Mouse (Mus musculus): Measurements from ENCODE around the gene Alcam. TPM values are rescaled to one million over a fixed set of nuclear protein-coding genes. Genes with fewer than 3 reads are reported as not detected.
A peak's percentile ranks its signal among the peaks of the same experiment; 100 is the strongest.

Alcam gene
- polyA plus RNA-seq, 1 experiment from 2014 or later, result 17.9 TPM

DNA sequence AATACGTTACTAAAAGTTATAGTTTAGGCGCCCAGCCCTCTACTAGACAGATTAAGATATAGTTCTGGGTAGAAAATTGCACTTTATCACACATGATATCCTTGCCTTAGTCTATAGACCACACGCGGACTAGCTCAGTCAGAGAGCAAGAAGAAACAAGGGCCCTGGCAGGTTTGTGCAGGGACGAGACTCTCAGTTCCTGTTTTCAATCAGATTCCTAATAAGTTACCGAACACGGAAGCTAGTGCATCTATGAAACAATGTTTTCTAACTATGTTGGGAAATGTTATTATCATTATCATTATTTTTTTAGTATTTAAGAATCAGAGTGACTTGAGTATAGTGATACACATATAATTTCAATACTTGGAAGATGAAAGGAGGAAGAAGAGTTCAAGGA lies 152.1 kb downstream of the Alcam start:
- WGBS, result 91% methylated on average over 7 of the region's 7 CpGs
- no peak overlapping the region for H3K9ac ChIP-seq (replicated peaks)

GRCm38 (mm10) chr16:52296376-52296775 lies 157.5 kb downstream of the Alcam start:
- Histone ChIP-seq H3K36me3 (no peaks in the 10 kb centered on the region), H3K4me2 (no peak overlapping the region), H3K27ac (no peak overlapping the region), H3K9me3 (no peaks in the 10 kb centered on the region), H3K4me1 (replicated peaks) (no peaks in the 10 kb centered on the region), H3K9ac (replicated peaks) (no peak overlapping the region), H3K27me3 (no peaks in the 10 kb centered on the region), H3K4me3 (replicated peaks) (no peak overlapping the region)
- WGBS, result 56% methylated on average over 1 of the region's 1 CpGs
- no peak for ATAC-seq (ENCODE audit: insufficient number of reproducible peaks, insufficient read depth, low FRiP score, low TSS enrichment, low read depth)

More for the DNA sequence above, 152.1 kb downstream of the Alcam start:
- H3K9me3 ChIP-seq, result no peaks in the 10 kb centered on the region
- ATAC-seq (ENCODE audit: insufficient number of reproducible peaks, insufficient read depth, low FRiP score, low TSS enrichment, low read depth), result no peak
- H3K4me1 ChIP-seq (replicated peaks), result no peaks in the 10 kb centered on the region
- no peaks in the 10 kb centered on the region for H3K27me3 ChIP-seq
- no peak overlapping the region for H3K4me2 ChIP-seq
- no peak overlapping the region for H3K27ac ChIP-seq
- H3K4me3 ChIP-seq (replicated peaks), result no peak overlapping the region
- H3K36me3 ChIP-seq, result peaks cover 4% of the 10 kb centered on the region; the same call in 1 of the 2 replicates

GRCm38 (mm10) chr16:52295535-52295934 lies 158.3 kb downstream of the Alcam start:
- no peaks in the 10 kb centered on the region for H3K9me3 ChIP-seq
- H3K4me2 ChIP-seq, result no peak overlapping the region
- H3K36me3 ChIP-seq, result no peaks in the 10 kb centered on the region; the same call in 1 of the 2 replicates
- no peak for ATAC-seq (ENCODE audit: insufficient number of reproducible peaks, insufficient read depth, low FRiP score, low TSS enrichment, low read depth)
- H3K27ac ChIP-seq, result no peak overlapping the region
- H3K4me3 ChIP-seq (replicated peaks), result no peak overlapping the region
- no peaks in the 10 kb centered on the region for H3K4me1 ChIP-seq (replicated peaks)
- no peaks in the 10 kb centered on the region for H3K27me3 ChIP-seq
- H3K9ac ChIP-seq (replicated peaks), result no peak overlapping the region

DNA sequence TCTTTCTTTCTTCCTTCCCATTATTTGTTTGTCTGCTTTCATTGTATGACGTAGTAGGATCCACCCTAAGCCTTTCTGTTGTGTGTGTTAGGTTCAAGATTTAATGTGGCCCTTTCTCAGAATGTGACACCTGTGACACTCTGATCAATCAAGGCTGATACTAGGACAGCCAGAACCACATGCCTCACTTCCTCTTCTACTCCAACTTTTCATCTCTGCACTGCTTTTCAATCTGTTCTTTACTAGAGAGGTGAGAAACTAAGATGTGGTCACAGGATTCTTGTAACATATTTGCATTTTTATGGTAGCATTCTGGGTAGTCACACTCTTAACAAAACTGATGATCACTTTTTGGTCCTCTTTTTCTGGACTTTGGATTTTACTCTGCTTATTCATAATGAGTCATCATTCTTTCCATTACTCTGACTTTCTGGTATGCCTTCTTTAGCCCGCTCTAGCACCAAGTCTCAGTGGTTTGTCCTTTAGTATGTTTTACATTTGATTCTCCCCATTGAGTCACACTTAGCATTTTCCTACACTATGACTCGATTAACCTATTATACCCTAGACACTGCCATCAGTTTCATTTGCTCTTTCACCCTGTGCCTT lies 161.3 kb downstream of the Alcam start:
- WGBS, result 86% methylated on average over 3 of the region's 3 CpGs
- H3K4me2 ChIP-seq, result no peak overlapping the region
- H3K9ac ChIP-seq (replicated peaks), result no peak overlapping the region
- no peaks in the 10 kb centered on the region for H3K27me3 ChIP-seq
- no peaks in the 10 kb centered on the region for H3K9me3 ChIP-seq
- H3K36me3 ChIP-seq, result peaks cover 4% of the 10 kb centered on the region; the same call in 1 of the 2 replicates
- no peak overlapping the region for H3K4me3 ChIP-seq (replicated peaks)
- H3K27ac ChIP-seq, result no peak overlapping the region
- no peaks in the 10 kb centered on the region for H3K4me1 ChIP-seq (replicated peaks)
- ATAC-seq (ENCODE audit: insufficient number of reproducible peaks, insufficient read depth, low FRiP score, low TSS enrichment, low read depth), result no peak

- no peaks in the 10 kb centered on the region for H3K27me3 ChIP-seq
These were observed 173.7 kb downstream of the Alcam start for GRCm38 (mm10) chr16:52280186-52280585.

GRCm38 (mm10) chr16:52265066-52265465 lies 188.8 kb downstream of the Alcam start:
- H3K27me3 ChIP-seq, result no peaks in the 10 kb centered on the region
- no peak overlapping the region for H3K9ac ChIP-seq (replicated peaks)
- no peaks in the 10 kb centered on the region for H3K36me3 ChIP-seq
- no peak overlapping the region for H3K4me2 ChIP-seq
- WGBS, result 90% methylated on average over 4 of the region's 4 CpGs
- ATAC-seq (ENCODE audit: insufficient number of reproducible peaks, insufficient read depth, low FRiP score, low TSS enrichment, low read depth), result no peak
- H3K9me3 ChIP-seq, result no peaks in the 10 kb centered on the region
- no peak overlapping the region for H3K4me3 ChIP-seq (replicated peaks)
- no peak overlapping the region for H3K27ac ChIP-seq
- no peaks in the 10 kb centered on the region for H3K4me1 ChIP-seq (replicated peaks)

More at GRCm38 (mm10) chr16:52280186-52280585, 173.7 kb downstream of the Alcam start:
- peaks cover 4% of the 10 kb centered on the region; the same call in 1 of the 2 replicates for H3K36me3 ChIP-seq
- H3K27ac ChIP-seq, result no peak overlapping the region
- no peak overlapping the region for H3K4me3 ChIP-seq (replicated peaks)
- H3K4me2 ChIP-seq, result no peak overlapping the region
- no peaks in the 10 kb centered on the region for H3K4me1 ChIP-seq (replicated peaks)
- no peaks in the 10 kb centered on the region for H3K9me3 ChIP-seq
- no peak overlapping the region for H3K9ac ChIP-seq (replicated peaks)
- ATAC-seq (ENCODE audit: insufficient number of reproducible peaks, insufficient read depth, low FRiP score, low TSS enrichment, low read depth), result no peak
- WGBS, result 59% methylated on average over 2 of the region's 2 CpGs

GRCm38 (mm10) chr16:52263751-52264150 lies 190.1 kb downstream of the Alcam start:
- ATAC-seq (ENCODE audit: insufficient number of reproducible peaks, insufficient read depth, low FRiP score, low TSS enrichment, low read depth), result no peak
- H3K27ac ChIP-seq, result no peak overlapping the region

DNA sequence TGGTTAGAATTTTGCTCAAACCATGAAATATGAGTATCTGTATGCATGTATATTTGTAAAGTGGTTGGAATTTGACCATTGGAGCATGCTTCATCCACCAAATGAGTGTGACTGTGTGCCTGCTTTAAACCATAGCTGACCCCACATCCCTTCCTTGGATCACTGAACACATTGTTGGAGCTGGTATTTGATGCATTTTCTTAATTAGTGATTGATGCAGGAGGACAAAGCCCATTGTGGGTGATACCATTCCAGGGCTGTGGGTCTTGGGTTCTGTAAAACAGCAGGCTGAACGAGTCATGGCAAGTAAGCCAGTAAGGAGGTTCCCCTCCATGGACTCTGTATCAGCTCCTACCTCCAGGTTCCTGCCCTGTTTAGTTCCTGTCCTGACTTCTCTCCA lies 191.3 kb downstream of the Alcam start:
- Histone ChIP-seq H3K4me1 (replicated peaks) (no peaks in the 10 kb centered on the region), H3K36me3 (no peaks in the 10 kb centered on the region), H3K4me2 (no peak overlapping the region), H3K4me3 (replicated peaks) (no peak overlapping the region), H3K27me3 (no peaks in the 10 kb centered on the region), H3K9me3 (no peaks in the 10 kb centered on the region), H3K9ac (replicated peaks) (no peak overlapping the region), H3K27ac (no peak overlapping the region)
- ATAC-seq (ENCODE audit: insufficient number of reproducible peaks, insufficient read depth, low FRiP score, low TSS enrichment, low read depth), result no peak
- WGBS, result 68% methylated on average over 1 of the region's 1 CpGs

More at GRCm38 (mm10) chr16:52263751-52264150, 190.1 kb downstream of the Alcam start:
- H3K27me3 ChIP-seq, result no peaks in the 10 kb centered on the region
- no peaks in the 10 kb centered on the region for H3K9me3 ChIP-seq
- H3K4me3 ChIP-seq (replicated peaks), result no peak overlapping the region
- H3K36me3 ChIP-seq, result no peaks in the 10 kb centered on the region
- H3K9ac ChIP-seq (replicated peaks), result no peak overlapping the region
- H3K4me1 ChIP-seq (replicated peaks), result no peaks in the 10 kb centered on the region
- no peak overlapping the region for H3K4me2 ChIP-seq

- Histone ChIP-seq H3K27ac (no peak overlapping the region), H3K9ac (replicated peaks) (no peak overlapping the region), H3K4me2 (no peak overlapping the region), H3K36me3 (no peaks in the 10 kb centered on the region), H3K4me1 (replicated peaks) (no peaks in the 10 kb centered on the region), H3K27me3 (no peaks in the 10 kb centered on the region), H3K4me3 (replicated peaks) (no peak overlapping the region), H3K9me3 (no peaks in the 10 kb centered on the region)
- ATAC-seq (ENCODE audit: insufficient number of reproducible peaks, insufficient read depth, low FRiP score, low TSS enrichment, low read depth), result no peak
- 87% methylated on average over 1 of the region's 1 CpGs for WGBS
These were observed 192.1 kb downstream of the Alcam start for GRCm38 (mm10) chr16:52261755-52262154.

- no peak for ATAC-seq (ENCODE audit: insufficient number of reproducible peaks, insufficient read depth, low FRiP score, low TSS enrichment, low read depth)
- Histone ChIP-seq H3K9me3 (peaks cover 8% of the 10 kb centered on the region; the same call in 1 of the 2 replicates), H3K27me3 (no peaks in the 10 kb centered on the region), H3K27ac (no peak overlapping the region), H3K4me3 (replicated peaks) (no peak overlapping the region), H3K4me1 (replicated peaks) (no peaks in the 10 kb centered on the region), H3K36me3 (0 out of 2 replicates have a peak, but pooled peaks cover 7% of the 10 kb centered on the region), H3K4me2 (no peak overlapping the region), H3K9ac (replicated peaks) (no peak overlapping the region)
- WGBS, result 90% methylated on average over 4 of the region's 4 CpGs
These were observed 202.9 kb downstream of the Alcam start for GRCm38 (mm10) chr16:52250935-52251334.

DNA sequence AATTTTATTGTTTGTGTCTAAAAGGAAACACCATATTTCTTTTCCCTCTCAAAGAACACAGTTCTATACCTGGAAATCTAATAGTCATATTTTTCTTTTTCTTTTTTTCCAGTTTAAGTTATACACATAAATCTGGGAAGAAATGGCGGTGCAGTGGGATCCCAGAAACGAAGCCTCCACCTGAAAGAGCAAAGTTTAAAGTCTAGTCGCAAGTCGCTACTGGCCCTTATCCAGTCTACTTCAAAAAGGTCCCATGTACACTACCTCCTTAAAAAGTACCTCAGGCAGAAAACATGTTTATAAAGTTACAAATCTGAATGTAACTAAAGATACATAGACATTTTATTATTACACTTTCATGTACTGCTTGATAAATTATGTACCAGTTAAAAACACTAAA lies 203.7 kb downstream of the Alcam start:
- ATAC-seq (ENCODE audit: insufficient number of reproducible peaks, insufficient read depth, low FRiP score, low TSS enrichment, low read depth), result no peak
- Histone ChIP-seq H3K27me3 (no peaks in the 10 kb centered on the region), H3K36me3 (0 out of 2 replicates have a peak, but pooled peaks cover 7% of the 10 kb centered on the region), H3K4me2 (no peak overlapping the region), H3K9me3 (0 out of 2 replicates have a peak, but pooled peaks cover 2% of the 10 kb centered on the region), H3K4me3 (replicated peaks) (no peak overlapping the region), H3K9ac (replicated peaks) (no peak overlapping the region), H3K27ac (no peak overlapping the region), H3K4me1 (replicated peaks) (no peaks in the 10 kb centered on the region)
- 91% methylated on average over 4 of the region's 4 CpGs for WGBS

GRCm38 (mm10) chr16:52243421-52243973 lies 210.4 kb downstream of the Alcam start:
- Histone ChIP-seq H3K4me3 (replicated peaks) (no peak overlapping the region), H3K9me3 (no peaks in the 10 kb centered on the region), H3K27ac (no peak overlapping the region), H3K36me3 (no peaks in the 10 kb centered on the region), H3K4me2 (no peak overlapping the region), H3K4me1 (replicated peaks) (peaks cover 8% of the 10 kb centered on the region), H3K27me3 (no peaks in the 10 kb centered on the region), H3K9ac (replicated peaks) (no peak overlapping the region)
- peak; percentile 21; the same call in 1 of the 2 replicates for ATAC-seq (ENCODE audit: insufficient number of reproducible peaks, insufficient read depth, low FRiP score, low TSS enrichment, low read depth)
- 77% methylated on average over 4 of the region's 4 CpGs for WGBS
